Mouse (Mus musculus) cerebellum, adult (tissue): Measurements from ENCODE around the gene Tgfb3.

Experiments used
- ATAC-seq: cut with Nextera tagmentation; 2 replicates; pipeline ENCODE4 v1.9.2; 2017; ENCODE audit warnings: mild to moderate bottlenecking, moderate library complexity, mixed read lengths; ENCODE audit not compliant: insufficient number of reproducible peaks, low FRiP score, low TSS enrichment

Gene Tgfb3

DNA sequence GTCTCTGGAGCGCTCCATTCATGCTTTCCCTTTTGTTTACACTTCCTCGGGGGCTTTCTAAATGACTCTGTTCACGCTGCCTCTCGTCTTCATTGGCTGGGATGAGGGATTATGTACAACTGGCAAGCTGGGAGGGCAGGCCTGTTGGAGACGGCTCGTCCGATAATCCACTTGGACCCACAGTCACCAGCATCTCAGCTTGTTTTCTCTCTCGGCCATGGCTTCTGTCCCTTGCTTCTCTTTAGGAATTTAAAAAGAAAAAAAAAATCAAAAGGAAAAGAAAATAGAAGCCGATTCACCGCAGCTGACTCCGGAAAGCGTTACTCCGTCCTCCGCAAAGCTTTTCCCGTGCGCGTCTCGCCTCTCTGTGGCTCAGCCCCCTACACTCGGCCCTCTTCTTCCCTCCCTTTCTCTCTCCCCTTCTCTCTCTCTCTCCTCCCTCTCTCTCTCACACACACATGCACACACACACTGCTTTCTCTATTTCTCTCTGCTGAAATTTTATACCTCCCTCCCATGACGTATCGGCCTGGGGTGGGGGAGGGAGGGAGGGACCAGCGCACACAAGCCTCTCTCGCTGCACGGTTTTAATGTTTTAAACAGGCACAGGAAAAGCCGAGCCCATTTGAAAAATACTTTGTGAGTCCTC is at the start of gene Tgfb3:
Gene Tgfb3 (minus strand): TSS at position 489 of the 649 bp plus-strand sequence.
- ATAC-seq, result no peak

GRCm38 (mm10) chr12:86128122-86128521 is 49.3 kb upstream of the Tgfb3 start:
- ATAC-seq, result no peak

DNA sequence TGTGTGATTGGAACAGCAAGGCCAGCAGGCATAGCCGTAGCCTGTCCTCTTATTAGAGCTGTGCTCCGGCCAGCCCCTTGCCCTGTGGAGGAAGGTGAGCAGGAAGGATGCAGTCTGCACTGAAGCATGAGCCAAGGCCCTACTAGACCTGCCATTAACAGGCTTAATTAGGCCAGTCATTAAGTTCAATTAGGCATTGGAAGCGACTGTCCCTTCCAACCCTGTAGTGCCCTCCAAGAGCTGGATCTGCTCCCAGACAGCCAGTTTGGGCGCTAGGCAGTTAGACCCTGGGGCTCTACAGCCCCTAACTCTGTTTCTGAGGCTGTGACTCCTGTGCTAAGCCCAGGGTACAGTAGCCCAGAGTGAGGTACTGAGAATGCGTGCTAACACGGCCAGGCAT is 45.2 kb upstream of the Tgfb3 start:
- ATAC-seq, result no peak

DNA sequence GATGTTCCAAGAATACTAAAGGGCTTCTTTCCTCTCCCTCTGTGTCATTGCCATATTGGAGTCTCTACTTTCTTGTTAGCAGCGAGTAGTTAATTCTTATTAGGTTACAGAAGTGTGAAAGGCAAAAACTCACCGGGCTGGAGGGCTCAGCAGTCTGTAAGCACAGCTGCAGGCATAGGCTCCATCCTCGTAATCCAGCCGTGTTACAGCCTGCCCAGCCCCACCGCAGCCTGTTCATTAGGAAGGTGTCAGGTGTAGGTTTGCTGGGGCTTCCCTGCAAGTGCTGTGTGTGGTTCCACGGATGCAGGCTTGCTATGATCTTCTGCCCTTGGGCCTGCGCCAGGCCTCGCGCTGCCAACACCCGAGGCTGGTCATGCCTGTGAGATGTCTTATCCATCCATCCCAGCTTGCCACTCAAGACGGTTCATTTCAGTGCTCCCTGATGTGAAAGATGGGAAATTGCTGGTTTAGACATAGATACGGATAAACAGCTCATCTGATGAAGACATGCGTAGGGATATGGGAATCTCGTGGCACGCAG is 37.5 kb upstream of the Tgfb3 start:
- no peak for ATAC-seq

DNA sequence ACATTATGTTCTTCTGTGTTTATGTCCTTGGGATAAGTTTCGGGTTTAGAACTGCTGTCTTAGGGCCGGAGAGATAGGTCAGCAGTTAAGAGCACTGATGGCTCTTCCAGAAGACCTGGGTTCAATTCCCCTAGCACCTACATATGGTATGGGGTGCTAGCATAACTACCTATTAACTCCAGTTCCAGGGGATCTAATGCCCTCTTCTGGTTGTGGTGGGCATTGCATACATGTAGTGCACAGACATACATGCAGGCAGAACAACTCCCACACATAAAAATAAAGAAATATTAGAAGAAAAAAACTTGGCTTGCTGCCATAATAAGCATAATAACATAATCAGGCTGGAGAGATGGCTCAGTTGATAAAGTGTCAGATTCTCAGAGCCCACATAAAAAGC is 31.8 kb upstream of the Tgfb3 start:
- no peak for ATAC-seq

GRCm38 (mm10) chr12:86109531-86109930 is 30.7 kb upstream of the Tgfb3 start:
- no peak for ATAC-seq

DNA sequence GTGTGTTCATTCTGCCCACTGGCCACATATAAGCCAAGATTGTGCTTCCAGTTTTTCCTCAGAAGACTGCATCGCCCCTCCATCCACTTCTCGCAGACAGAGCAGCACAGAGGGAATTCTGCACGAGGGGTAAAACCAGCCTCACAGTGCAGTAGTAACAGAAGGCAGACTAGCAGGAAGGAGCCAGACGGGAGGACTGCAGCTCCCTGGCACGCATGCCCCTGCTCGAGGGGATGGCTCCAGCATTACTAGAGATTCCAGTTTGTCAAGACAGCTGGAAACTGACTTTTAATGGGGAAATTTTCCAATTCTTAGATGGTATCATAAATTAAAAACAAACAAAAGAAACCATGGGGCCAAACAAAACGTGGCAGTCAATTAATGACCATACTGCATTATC is 28.8 kb upstream of the Tgfb3 start:
- ATAC-seq, result no peak

GRCm38 (mm10) chr12:86106086-86106485 is 27.2 kb upstream of the Tgfb3 start:
- ATAC-seq, result no peak

- ATAC-seq, result no peak
Observed at GRCm38 (mm10) chr12:86105546-86105945, 26.7 kb upstream of the Tgfb3 start.

DNA sequence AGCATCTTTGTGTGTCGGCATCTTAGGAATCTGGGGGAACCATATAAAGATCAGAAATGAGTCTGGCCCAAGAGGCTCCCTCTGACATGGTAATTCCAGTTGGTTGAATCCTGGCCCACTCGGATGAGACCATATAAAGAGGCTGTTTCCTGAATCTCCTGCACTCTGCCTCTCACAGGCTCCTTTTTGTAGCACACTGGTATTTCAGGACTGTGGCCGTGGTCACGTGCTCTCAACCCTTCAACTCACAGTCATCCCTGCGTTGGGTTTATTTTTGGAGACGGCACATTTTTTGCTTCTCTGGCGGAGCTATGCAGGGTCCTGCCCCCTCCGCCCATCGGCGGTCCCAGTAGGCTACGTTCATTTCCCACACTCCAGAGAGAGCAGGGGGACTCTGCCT is 25.5 kb upstream of the Tgfb3 start:
- ATAC-seq, result no peak

GRCm38 (mm10) chr12:86103852-86104251 is 25.0 kb upstream of the Tgfb3 start:
- no peak for ATAC-seq

DNA sequence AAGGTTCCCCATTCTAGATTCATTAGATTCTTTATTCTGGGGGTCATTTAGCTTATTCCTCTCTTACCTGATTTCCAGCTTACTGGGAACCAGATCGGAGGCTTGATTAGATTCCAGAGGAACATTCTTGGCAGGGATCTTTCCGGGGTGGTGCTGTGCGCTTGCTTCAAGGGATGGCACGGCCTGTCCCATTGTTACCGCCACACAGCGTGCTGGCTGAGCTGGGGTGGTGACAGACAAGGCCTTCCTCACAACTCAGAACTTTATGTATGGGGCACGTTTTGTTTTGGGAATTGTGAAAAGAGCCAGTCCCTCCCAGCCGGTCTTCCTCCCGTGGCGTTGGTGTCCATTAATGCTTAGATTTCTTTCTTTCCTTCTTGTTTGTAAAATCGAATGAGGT is 24.6 kb upstream of the Tgfb3 start:
- ATAC-seq, result no peak

GRCm38 (mm10) chr12:86102686-86103085 is 23.8 kb upstream of the Tgfb3 start:
- ATAC-seq, result no peak

DNA sequence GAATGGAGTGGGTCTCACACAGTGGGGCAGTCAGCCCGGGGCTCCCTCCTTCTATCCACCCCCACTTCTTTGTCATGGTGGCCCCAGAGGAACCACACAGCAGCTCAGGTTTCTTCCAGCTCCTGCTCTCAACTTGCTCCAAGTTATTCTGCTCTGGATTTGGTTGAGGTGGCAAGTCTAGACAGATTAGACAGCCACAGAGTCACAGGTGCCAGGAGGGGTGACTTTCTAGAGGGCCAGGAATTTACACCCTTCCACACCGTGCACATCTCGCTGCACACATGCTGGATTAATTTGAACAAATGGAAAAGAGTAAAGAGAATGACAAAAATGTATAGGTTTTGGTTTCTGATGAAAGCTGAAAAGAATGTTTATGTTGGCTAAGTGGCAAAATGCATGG is 21.9 kb upstream of the Tgfb3 start:
- no peak for ATAC-seq

- no peak for ATAC-seq
Observed at GRCm38 (mm10) chr12:86097781-86098180, 18.9 kb upstream of the Tgfb3 start.

- ATAC-seq, result no peak
Observed at GRCm38 (mm10) chr12:86095806-86096205, 17.0 kb upstream of the Tgfb3 start.

- ATAC-seq, result no peak
Observed at GRCm38 (mm10) chr12:86094075-86094474, 15.2 kb upstream of the Tgfb3 start.

DNA sequence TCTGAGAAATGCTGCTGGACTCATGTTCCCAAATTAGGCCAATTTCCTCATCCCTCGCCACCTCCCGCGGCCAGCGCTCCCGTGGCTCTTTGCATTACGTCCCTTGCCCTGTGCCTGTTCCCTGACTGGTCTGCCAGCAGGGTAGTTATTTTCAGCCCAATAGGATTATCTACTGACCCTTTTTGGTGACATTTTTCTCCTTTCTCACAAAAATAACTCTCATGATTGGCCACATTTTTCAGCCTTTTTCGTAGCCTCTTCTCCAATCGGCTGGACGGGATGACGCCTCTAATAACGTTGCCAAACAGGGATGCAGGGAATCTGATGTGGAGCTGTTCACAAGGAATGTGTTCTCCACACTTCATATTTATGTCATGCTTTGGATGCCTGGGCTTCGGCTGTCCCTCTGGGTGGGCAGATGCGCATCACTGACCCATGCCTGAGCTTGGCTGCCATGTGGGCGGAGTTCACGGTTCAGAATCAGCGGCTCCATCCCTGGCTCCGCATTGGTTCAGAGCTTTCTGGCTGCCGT is 12.8 kb upstream of the Tgfb3 start:
- ATAC-seq, result peak; percentile 63

- ATAC-seq, result no peak
Observed at GRCm38 (mm10) chr12:86090764-86091163, 11.9 kb upstream of the Tgfb3 start.

DNA sequence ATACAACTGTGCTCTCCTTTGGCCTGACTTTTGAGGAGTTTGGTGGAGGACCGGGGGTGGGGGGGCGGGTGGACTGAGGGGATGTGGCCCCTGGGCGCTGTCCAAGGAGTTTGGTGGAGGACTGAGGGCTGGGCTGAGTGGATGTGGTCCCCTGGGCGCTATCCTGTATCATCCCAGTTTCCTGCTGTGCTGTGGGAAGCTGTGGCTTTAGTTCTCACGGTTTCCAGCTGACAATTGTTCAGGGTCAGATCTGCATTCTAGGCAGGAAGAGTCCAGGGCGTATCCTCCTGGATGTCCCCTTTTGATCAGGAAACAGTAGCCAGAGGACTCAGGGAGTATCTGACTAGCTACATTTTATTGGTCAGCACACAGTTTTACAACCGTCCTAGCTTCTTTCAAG is 9.2 kb upstream of the Tgfb3 start:
- no peak for ATAC-seq

- ATAC-seq, result no peak
Observed at GRCm38 (mm10) chr12:86086550-86086949, 7.7 kb upstream of the Tgfb3 start.

- ATAC-seq, result no peak
Observed at GRCm38 (mm10) chr12:86085873-86086272, 7.0 kb upstream of the Tgfb3 start.
